Mouse (Mus musculus) heart, postnatal 0 days (tissue): ENCODE data around the gene Fam120a.

Source experiments
- CTCF ChIP-seq: IDR thresholded peaks from 2 replicates; pipeline ENCODE4 v1.5.1; 2016; ENCODE audit warnings: antibody characterized with exemption, control low read depth, low read depth
- EP300 ChIP-seq: IDR thresholded peaks from 2 replicates; pipeline ENCODE4 v1.6.1; 2016; ENCODE audit warnings: antibody characterized with exemption, low read depth

DNA sequence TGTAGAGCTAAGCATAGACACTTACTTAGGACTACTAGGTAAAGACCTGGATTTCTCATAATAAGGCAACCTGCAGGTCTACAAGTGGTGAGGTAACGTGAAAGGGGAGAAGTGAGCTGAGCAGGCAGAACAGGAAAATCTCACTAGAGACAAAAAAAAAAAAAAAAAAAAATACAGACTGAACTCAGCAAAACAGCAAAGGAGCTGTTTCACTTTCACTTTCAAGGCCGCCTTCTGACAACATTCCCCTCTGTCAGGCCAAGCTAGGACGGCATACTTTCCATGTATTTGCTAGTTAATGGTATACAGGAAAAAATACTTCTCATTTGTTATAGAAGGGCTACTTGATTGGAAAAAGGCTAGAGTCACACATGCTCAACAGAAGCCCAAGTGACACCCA lies 10.0 kb upstream of the Fam120a start:
- no peak for TF ChIP-seq CTCF
- TF ChIP-seq EP300: no peak
